Mouse (Mus musculus) myocyte (in vitro differentiated cells): Measurements from ENCODE around the gene Cpvl.

ENCODE experiments used
- CEBPB ChIP-seq: IDR thresholded peaks from 2 replicates; pipeline ENCODE4 v1.6.1; 2011; ENCODE audit warnings: mild to moderate bottlenecking, moderate library complexity; ENCODE audit not compliant: poor library complexity, insufficient read depth, severe bottlenecking
- E2F4 ChIP-seq: IDR thresholded peaks from one replicate; pipeline ENCODE4 v1.6.1; 2011; ENCODE audit warnings: mild to moderate bottlenecking, control low read depth, moderate library complexity; ENCODE audit not compliant: insufficient read depth
- MAX ChIP-seq: IDR thresholded peaks from one replicate; pipeline ENCODE4 v1.6.1; 2011; ENCODE audit warnings: low read depth, mild to moderate bottlenecking, control low read depth
- MYOD1 ChIP-seq, 3 experiments: IDR thresholded peaks; one replicate each; pipeline ENCODE4 v1.6.1; 2011; ENCODE audit warnings: control low read depth in 2 of 3, low read depth in 2 of 3, mild to moderate bottlenecking in 2 of 3, moderate library complexity in 1 of 3; ENCODE audit not compliant: insufficient read length in 2 of 3, control insufficient read depth in 1 of 3
- MYOG ChIP-seq, 3 experiments: IDR thresholded peaks; one replicate each; pipeline ENCODE4 v1.6.1; 2011; ENCODE audit warnings: control low read depth in 2 of 3, low read depth in 2 of 3, mild to moderate bottlenecking in 2 of 3; ENCODE audit not compliant: insufficient read length in 2 of 3, control insufficient read depth in 1 of 3, insufficient read depth in 1 of 3
- POLR2A ChIP-seq: IDR thresholded peaks from one replicate; pipeline ENCODE4 v1.6.1; 2011; ENCODE audit warnings: low read depth, mild to moderate bottlenecking, control low read depth, moderate library complexity; ENCODE audit not compliant: insufficient read length
- POLR2AphosphoS2 ChIP-seq: IDR thresholded peaks from one replicate; pipeline ENCODE4 v1.6.1; 2011; ENCODE audit warnings: low read depth, control low read depth; ENCODE audit not compliant: insufficient read length
- REST ChIP-seq: IDR thresholded peaks from one replicate; pipeline ENCODE4 v1.6.1; 2011; ENCODE audit warnings: mild to moderate bottlenecking, control low read depth, moderate library complexity; ENCODE audit not compliant: insufficient read depth, insufficient read length
- SRF ChIP-seq: IDR thresholded peaks from one replicate; pipeline ENCODE4 v1.6.1; 2011; ENCODE audit warnings: low read depth; ENCODE audit not compliant: control insufficient read depth, insufficient read length
- TCF12 ChIP-seq: IDR thresholded peaks from one replicate; pipeline ENCODE4 v1.6.1; 2011; ENCODE audit warnings: mild to moderate bottlenecking, control low read depth; ENCODE audit not compliant: poor library complexity, insufficient read depth, severe bottlenecking
- TCF3 ChIP-seq: IDR thresholded peaks from one replicate; pipeline ENCODE4 v1.6.1; 2011; ENCODE audit warnings: low read depth, control low read depth; ENCODE audit not compliant: insufficient read length
- USF1 ChIP-seq: IDR thresholded peaks from one replicate; pipeline ENCODE4 v1.6.1; 2011; ENCODE audit warnings: low read depth, mild to moderate bottlenecking, control low read depth, moderate library complexity

- no peak for TF ChIP-seq POLR2A
- TF ChIP-seq USF1: no peak
- TF ChIP-seq TCF3: no peak
- no peak for TF ChIP-seq MYOG (IDR thresholded peaks at IDR 0.05; ENCODE audit: control insufficient read depth in 1 of 3, insufficient read depth in 1 of 3, insufficient read length in 2 of 3, low read depth in 2 of 3)
- TF ChIP-seq TCF12: no peak
- no peak for TF ChIP-seq REST
- no peak for TF ChIP-seq MAX
- TF ChIP-seq POLR2AphosphoS2: no peak
- TF ChIP-seq E2F4: no peak
- no peak for TF ChIP-seq CEBPB
- TF ChIP-seq MYOD1 (IDR thresholded peaks at IDR 0.05; ENCODE audit: control insufficient read depth in 1 of 3, insufficient read length in 2 of 3, low read depth in 2 of 3): no peak
- no peak for TF ChIP-seq SRF
Observed at GRCm38 (mm10) chr6:53978571-53978970, at the start of gene Cpvl.
